Mouse (Mus musculus) MEL (cell line): Measurements from ENCODE around the gene Cyb5rl. TPM values are rescaled to one million over a fixed set of nuclear protein-coding genes. Genes with fewer than 3 reads are reported as not detected.

ENCODE experiments used
- DNase-seq: peaks from one replicate; pipeline ENCODE4 v3.0.0; 2011; ENCODE audit warnings: low read depth, low spot score
- H3K27ac ChIP-seq: 2 replicates; pipeline ENCODE4 v1.5.1; 2012; ENCODE audit warnings: low read depth, mild to moderate bottlenecking, control low read depth, low read length, moderate library complexity; ENCODE audit not compliant: control insufficient read depth
- H3K27me3 ChIP-seq, 2 experiments: fragments of 150-350 bp in 1 of 2; sonication (generic) in 1 of 2; 2 replicates each; pipeline ENCODE4 v1.6.1; 2012; ENCODE audit warnings: low read length in 2 of 2, mild to moderate bottlenecking in 2 of 2, improper control_type of control experiment in 1 of 2, moderate library complexity in 1 of 2; ENCODE audit not compliant: insufficient read depth in 2 of 2, control insufficient read depth in 1 of 2
- H3K36me3 ChIP-seq, 2 experiments: 2 replicates each; pipeline ENCODE4 v1.6.1; 2012 to 2014; ENCODE audit warnings: low read length in 2 of 2, improper control_type of control experiment in 1 of 2, inconsistent platforms in 1 of 2, mild to moderate bottlenecking in 1 of 2; ENCODE audit not compliant: insufficient read depth in 2 of 2, control insufficient read depth in 1 of 2
- H3K4me1 ChIP-seq, 2 experiments: fragments of 150-350 bp in 1 of 2; sonication (generic) in 1 of 2; 2 replicates each; pipeline ENCODE4 v1.6.1; 2012; ENCODE audit warnings: low read length in 2 of 2, improper control_type of control experiment in 1 of 2, mild to moderate bottlenecking in 1 of 2; ENCODE audit not compliant: insufficient read depth in 2 of 2, control insufficient read depth in 1 of 2
- H3K4me3 ChIP-seq, 2 experiments: fragments of 150-350 bp in 1 of 2; sonication (generic) in 1 of 2; 2 replicates each; pipeline ENCODE4 v1.5.1; 2012; ENCODE audit warnings: low read depth in 2 of 2, low read length in 2 of 2, mild to moderate bottlenecking in 2 of 2, moderate library complexity in 2 of 2, control low read depth in 1 of 2, improper control_type of control experiment in 1 of 2; ENCODE audit not compliant: control insufficient read depth in 1 of 2, insufficient read depth in 1 of 2
- H3K79me2 ChIP-seq: 2 replicates; pipeline ENCODE4 v1.6.1; 2012; ENCODE audit warnings: mild to moderate bottlenecking, low read length, moderate library complexity; ENCODE audit not compliant: control insufficient read depth, poor library complexity, insufficient read depth
- H3K9ac ChIP-seq: 2 replicates; pipeline ENCODE4 v1.6.1; 2012; ENCODE audit warnings: low read depth, mild to moderate bottlenecking, control low read depth, low read length, moderate library complexity; ENCODE audit not compliant: control insufficient read depth, poor library complexity, severe bottlenecking
- H3K9me3 ChIP-seq: fragments of 150-350 bp; sonication (generic); replicated peaks from 2 replicates; pipeline ENCODE4 v1.6.1; 2012; ENCODE audit warnings: mild to moderate bottlenecking, low read length, improper control_type of control experiment, moderate library complexity; ENCODE audit not compliant: insufficient read depth
- BHLHE40 ChIP-seq: IDR thresholded peaks from 2 replicates; pipeline ENCODE4 v1.6.1; 2012; ENCODE audit warnings: low read depth, mild to moderate bottlenecking, inconsistent platforms, low read length, improper control_type of control experiment, borderline replicate concordance
- CHD1 ChIP-seq: IDR thresholded peaks from 2 replicates; pipeline ENCODE4 v1.6.1; 2012; ENCODE audit warnings: low read depth, mild to moderate bottlenecking, inconsistent platforms, low read length, improper control_type of control experiment
- CHD2 ChIP-seq: IDR thresholded peaks from 2 replicates; pipeline ENCODE4 v1.6.1; 2011; ENCODE audit warnings: low read length, improper control_type of control experiment
- CTCF ChIP-seq, 3 experiments: IDR thresholded peaks in 2 of 3; conservative IDR thresholded peaks in 1 of 3; 2 replicates each; pipeline ENCODE4 v1.5.1; 2011 to 2012; ENCODE audit warnings: low read length in 3 of 3, low read depth in 2 of 3, mild to moderate bottlenecking in 2 of 3, improper control_type of control experiment in 1 of 3, inconsistent platforms in 1 of 3, mixed read lengths in 1 of 3, moderate library complexity in 1 of 3; ENCODE audit not compliant: control insufficient read depth in 1 of 3, insufficient read depth in 1 of 3, poor library complexity in 1 of 3, severe bottlenecking in 1 of 3
- ELF1 ChIP-seq: IDR thresholded peaks from 2 replicates; pipeline ENCODE4 v1.6.1; 2014; ENCODE audit warnings: low read depth, mild to moderate bottlenecking, inconsistent platforms, low read length, improper control_type of control experiment, moderate library complexity
- GABPA ChIP-seq: IDR thresholded peaks from 2 replicates; pipeline ENCODE4 v1.6.1; 2012; ENCODE audit warnings: low read depth, mild to moderate bottlenecking, inconsistent platforms, low read length, improper control_type of control experiment, moderate library complexity
- GATA1 ChIP-seq: IDR thresholded peaks from 2 replicates; pipeline ENCODE4 v1.6.1; 2011; ENCODE audit warnings: low read depth, low read length, improper control_type of control experiment
- JUND ChIP-seq: IDR thresholded peaks from 2 replicates; pipeline ENCODE4 v1.6.1; 2011; ENCODE audit warnings: low read depth, mild to moderate bottlenecking, improper control_type of control experiment, low read length
- MAFK ChIP-seq: IDR thresholded peaks from 2 replicates; pipeline ENCODE4 v1.6.1; 2011; ENCODE audit warnings: low read depth, mild to moderate bottlenecking, low read length, improper control_type of control experiment, borderline replicate concordance
- MYB ChIP-seq: IDR thresholded peaks from 2 replicates; pipeline ENCODE4 v1.6.1; 2011; ENCODE audit warnings: mild to moderate bottlenecking, low read depth, low read length, improper control_type of control experiment
- MYC ChIP-seq: IDR thresholded peaks from 2 replicates; pipeline ENCODE4 v1.6.1; 2011; ENCODE audit warnings: low read depth, mild to moderate bottlenecking, low read length, improper control_type of control experiment, moderate library complexity
- NRF1 ChIP-seq: IDR thresholded peaks from 2 replicates; pipeline ENCODE4 v1.6.1; 2014; ENCODE audit warnings: low read depth, mild to moderate bottlenecking, inconsistent platforms, low read length, improper control_type of control experiment, moderate library complexity; ENCODE audit not compliant: poor library complexity, insufficient read depth, severe bottlenecking
- RCOR1 ChIP-seq: IDR thresholded peaks from 2 replicates; pipeline ENCODE4 v1.6.1; 2012; ENCODE audit warnings: low read depth, mild to moderate bottlenecking, inconsistent platforms, low read length, improper control_type of control experiment
- SIN3A ChIP-seq: IDR thresholded peaks from 2 replicates; pipeline ENCODE4 v1.6.1; 2012; ENCODE audit warnings: low read length, improper control_type of control experiment, inconsistent platforms
- TAL1 ChIP-seq: IDR thresholded peaks from 2 replicates; pipeline ENCODE4 v1.6.1; 2012; ENCODE audit warnings: mild to moderate bottlenecking, inconsistent platforms, low read length, moderate library complexity, mixed read lengths
- TBP ChIP-seq: IDR thresholded peaks from 2 replicates; pipeline ENCODE4 v1.8.0; 2011; ENCODE audit warnings: low read depth, low read length, improper control_type of control experiment
- USF1 ChIP-seq: IDR thresholded peaks from 2 replicates; pipeline ENCODE4 v1.6.1; 2014; ENCODE audit warnings: low read depth, mild to moderate bottlenecking, inconsistent platforms, low read length, improper control_type of control experiment, moderate library complexity
- USF2 ChIP-seq, 2 experiments: IDR thresholded peaks; 2 replicates each; pipeline ENCODE4 v1.6.1; 2011 to 2012; ENCODE audit warnings: improper control_type of control experiment in 2 of 2, low read length in 2 of 2, borderline replicate concordance in 1 of 2, inconsistent platforms in 1 of 2, low read depth in 1 of 2, mild to moderate bottlenecking in 1 of 2; ENCODE audit not compliant: insufficient read depth in 1 of 2
- ZC3H11A ChIP-seq: IDR thresholded peaks from 2 replicates; pipeline ENCODE4 v1.6.1; 2012; ENCODE audit warnings: low read depth, mild to moderate bottlenecking, inconsistent platforms, low read length, improper control_type of control experiment
- ZKSCAN1 ChIP-seq: IDR thresholded peaks from 2 replicates; pipeline ENCODE4 v1.6.1; 2012; ENCODE audit warnings: low read depth, mild to moderate bottlenecking, inconsistent platforms, low read length, improper control_type of control experiment, moderate library complexity
- ZMIZ1 ChIP-seq: IDR thresholded peaks from 2 replicates; pipeline ENCODE4 v1.6.1; 2012; ENCODE audit warnings: low read depth, mild to moderate bottlenecking, inconsistent platforms, low read length, improper control_type of control experiment, moderate library complexity
- ZNF384 ChIP-seq: IDR thresholded peaks from 2 replicates; pipeline ENCODE4 v1.6.1; 2012; ENCODE audit warnings: low read depth, mild to moderate bottlenecking, inconsistent platforms, low read length, improper control_type of control experiment
- polyA plus RNA-seq, 2 experiments: library from polyadenylated mRNA; stranded (reverse) in 1 of 2; unstranded in 1 of 2; fragments of >175 nt in 1 of 2; fragments of >200 nt in 1 of 2; gene quantifications; 2 replicates each; pipeline versions ENCODE4 v1.2.1 to v1.2.4; 2012; ENCODE audit warnings: low replicate concordance in 2 of 2, low read depth in 1 of 2; ENCODE audit not compliant: insufficient read length in 2 of 2, insufficient read depth in 1 of 2, missing spikeins in 1 of 2
- total RNA-seq: library from RNA; depleted of rRNA; stranded (reverse); fragments of 300-350 nt; gene quantifications from 2 replicates; pipeline ENCODE4 v1.2.3, GENCODE M21; 2012

Cyb5rl gene
- total and polyA plus RNA-seq, 3 experiments = 8.5 to 9.3 TPM; not detected in 1

GRCm38 (mm10) chr4:107038303-107038702 lies 28.5 kb upstream of the Cyb5rl start:
- Histone ChIP-seq H3K9ac (no peak overlapping the region), H3K27me3 (no peaks in the 10 kb centered on the region), H3K9me3 (no peaks in the 10 kb centered on the region), H3K79me2 (no peaks in the 10 kb centered on the region), H3K36me3 (peaks cover 10 to 11% of the 10 kb centered on the region in 2 experiments), H3K4me1 (peaks cover 12 to 16% of the 10 kb centered on the region in 2 experiments), H3K27ac (no peak overlapping the region), H3K4me3 (no peak overlapping the region)
- DNase-seq = no peak
- no peak for TF ChIP-seq USF2 (IDR thresholded peaks at IDR 0.05; ENCODE audit: borderline replicate concordance in 1 of 2, insufficient read depth in 1 of 2, low read depth in 1 of 2, low read length in 2 of 2)
- TF ChIP-seq RCOR1 = no peak
- no peak for TF ChIP-seq MYC
- TF ChIP-seq BHLHE40 = no peak
- no peak for TF ChIP-seq ZC3H11A
- no peak for TF ChIP-seq SIN3A
- no peak for TF ChIP-seq TAL1
- no peak for TF ChIP-seq ZMIZ1
- no peak for TF ChIP-seq ZNF384
- TF ChIP-seq NRF1 = no peak
- no peak for TF ChIP-seq USF1
- TF ChIP-seq JUND = no peak
- no peak for TF ChIP-seq GABPA
- no peak for TF ChIP-seq CTCF (IDR thresholded peaks at IDR 0.05 in 2 of 3, conservative IDR thresholded peaks at IDR 0.05 in 1 of 3; ENCODE audit: control insufficient read depth in 1 of 3, insufficient read depth in 1 of 3, low read depth in 2 of 3, low read length in 3 of 3, poor library complexity in 1 of 3, severe bottlenecking in 1 of 3)
- no peak for TF ChIP-seq ZKSCAN1
- no peak for TF ChIP-seq ELF1
- no peak for TF ChIP-seq CHD2
- TF ChIP-seq GATA1 = no peak
- no peak for TF ChIP-seq MAFK
- no peak for TF ChIP-seq MYB

- DNase-seq = no peak
- Histone ChIP-seq H3K36me3 (peaks cover 11 to 12% of the 10 kb centered on the region in 2 experiments), H3K4me3 (no peak overlapping the region), H3K79me2 (no peaks in the 10 kb centered on the region), H3K4me1 (peaks cover 12 to 16% of the 10 kb centered on the region in 2 experiments), H3K27ac (no peak overlapping the region), H3K9me3 (no peaks in the 10 kb centered on the region), H3K27me3 (no peaks in the 10 kb centered on the region), H3K9ac (no peak overlapping the region)
- TF ChIP-seq TBP = no peak
- no peak for TF ChIP-seq CHD1
Observed at GRCm38 (mm10) chr4:107039270-107039669, 27.5 kb upstream of the Cyb5rl start.
